Mouse (Mus musculus) midbrain, embryonic 14.5 days (tissue): ENCODE data around the gene Itga3. TPM values are rescaled to one million over a fixed set of nuclear protein-coding genes. Genes with fewer than 3 reads are reported as not detected.

Experiments used
- ATAC-seq: fragments of 200-750 bp; cut with Nextera tagmentation; 2 replicates; pipeline ENCODE4 v1.8.0; 2017; ENCODE audit warnings: moderate number of reproducible peaks, moderate library complexity; ENCODE audit not compliant: low FRiP score, low TSS enrichment
- DNase-seq: peaks from one replicate; pipeline ENCODE4 v3.0.0-alpha.2; 2015
- H3K27ac ChIP-seq: fragments of 300-500 bp; sonication (generic); replicated peaks from 2 replicates; pipeline ENCODE4 v1.5.1; 2014; ENCODE audit warnings: mild to moderate bottlenecking, low read depth, low read length, moderate library complexity
- H3K27me3 ChIP-seq: fragments of 300-500 bp; sonication (generic); 2 replicates; pipeline ENCODE4 v1.6.1; 2014; ENCODE audit warnings: low read length, control low read depth, mixed read lengths; ENCODE audit not compliant: control insufficient read depth, insufficient read depth
- H3K36me3 ChIP-seq: fragments of 300-500 bp; sonication (generic); 2 replicates; pipeline ENCODE4 v1.6.1; 2014; ENCODE audit warnings: low read length, control low read depth; ENCODE audit not compliant: control insufficient read depth, insufficient read depth
- H3K4me1 ChIP-seq: fragments of 300-500 bp; sonication (generic); 2 replicates; pipeline ENCODE4 v1.6.1; 2014; ENCODE audit warnings: mild to moderate bottlenecking, antibody characterized with exemption, low read length, control low read depth; ENCODE audit not compliant: control insufficient read depth, insufficient read depth
- H3K4me2 ChIP-seq: fragments of 300-500 bp; sonication (generic); 2 replicates; pipeline ENCODE4 v1.6.1; 2014; ENCODE audit warnings: mild to moderate bottlenecking, low read length, moderate library complexity
- H3K4me3 ChIP-seq: fragments of 300-500 bp; sonication (generic); replicated peaks from 2 replicates; pipeline ENCODE4 v1.5.1; 2014; ENCODE audit warnings: low read depth, low read length
- H3K9ac ChIP-seq: fragments of 300-500 bp; sonication (generic); replicated peaks from 2 replicates; pipeline ENCODE4 v1.6.1; 2014; ENCODE audit warnings: mild to moderate bottlenecking, low read length, moderate library complexity
- H3K9me3 ChIP-seq: fragments of 300-500 bp; sonication (generic); 2 replicates; pipeline ENCODE4 v1.6.1; 2016; ENCODE audit warnings: low read length, control low read depth, mixed read lengths; ENCODE audit not compliant: control insufficient read depth
- whole genome bisulfite sequencing: fragments of 180-500 bp; shearing (Covaris S2); extraction: QIAGEN DNeasy Blood & Tissue Kit; methylation state at CpG from one replicate; pipeline ENCODE4 v1.1.7; 2014; 5-methylcytosine and 5-hydroxymethylcytosine counted together
- polyA plus RNA-seq: library from polyadenylated mRNA; unstranded; fragments of >200 nt; fragmentation: Nextera tagmentation; extraction: Ambion mirVana; gene quantifications from 2 replicates; pipeline ENCODE4 v1.2.1, GENCODE M21; 2014

Itga3 gene
- polyA plus RNA-seq, 1 experiment from 2014 or later, result 11.7 TPM

DNA sequence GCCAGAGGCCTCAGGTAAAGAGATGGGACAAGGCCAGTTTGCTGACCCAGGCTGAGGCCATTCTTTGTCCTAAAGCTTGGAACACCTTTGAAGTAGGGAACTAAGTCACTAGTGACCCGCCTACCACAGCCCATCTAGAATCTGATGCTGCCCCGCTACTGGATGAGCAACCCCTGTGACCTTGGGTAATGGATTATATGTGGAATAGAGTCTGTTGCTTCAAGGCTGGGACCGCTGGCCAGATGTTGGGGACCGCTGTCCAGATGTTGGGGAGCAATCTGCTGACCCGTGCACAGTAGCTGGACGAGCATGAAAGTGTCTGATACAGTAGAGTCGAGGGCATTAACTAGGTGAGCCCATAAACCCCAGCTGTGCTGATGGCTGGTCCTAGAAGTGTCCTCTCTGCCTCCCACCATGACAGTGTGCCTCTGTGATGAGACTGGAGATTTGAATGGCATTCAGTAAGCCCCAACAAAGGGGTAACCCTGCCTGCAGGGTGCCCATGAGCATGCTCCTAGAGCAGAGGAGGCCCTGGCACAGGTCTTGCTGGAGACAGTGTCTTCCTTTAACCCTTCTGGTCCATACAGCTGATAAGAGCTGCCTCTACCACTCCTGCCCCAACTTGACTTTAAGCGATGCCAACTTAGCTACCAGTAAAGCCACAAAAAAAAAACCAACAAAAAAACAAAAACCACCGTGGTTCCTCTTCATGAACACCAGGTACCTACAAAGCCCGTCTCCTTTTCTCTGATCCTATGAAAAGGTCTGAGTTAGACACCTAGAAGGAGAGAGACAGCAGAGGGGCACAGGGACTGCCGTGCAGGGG is 81.4 kb downstream of the Itga3 start:
- Histone ChIP-seq H3K27me3 (no peaks in the 10 kb centered on the region), H3K4me1 (peaks cover 38% of the 10 kb centered on the region), H3K4me2 (peak overlapping the region; percentile 97), H3K27ac (no peak overlapping the region), H3K4me3 (peak overlapping the region; percentile 94), H3K9me3 (no peaks in the 10 kb centered on the region), H3K9ac (peak overlapping the region; percentile 39; the same call in 1 of the 2 replicates), H3K36me3 (peaks cover 40% of the 10 kb centered on the region)
- ATAC-seq, result no peak
- 90% methylated on average over 11 of the region's 11 CpGs for WGBS
- no peak for DNase-seq

Other genes with a start within 250 kb of the Itga3 start
- 0.98 and 64.7 TPM in 2 replicates for gene Col1a1, start 140.6 kb downstream of the Itga3 start, polyA plus RNA-seq
- not detected in 2 replicates for gene Hils1, start 109.2 kb downstream of the Itga3 start, polyA plus RNA-seq
- gene Sgca, start 100.5 kb downstream of the Itga3 start, polyA plus RNA-seq, result not detected in 2 replicates
- gene Ppp1r9b, start 85.8 kb downstream of the Itga3 start, polyA plus RNA-seq, result 27.1 and 27.6 TPM in 2 replicates
- gene Samd14, start 66.9 kb downstream of the Itga3 start, polyA plus RNA-seq, result 135 and 152 TPM in 2 replicates
- 21.5 and 22.7 TPM in 2 replicates for gene Pdk2, start 35.4 kb downstream of the Itga3 start, polyA plus RNA-seq
- gene Dlx3, start 43.3 kb upstream of the Itga3 start, polyA plus RNA-seq, result 0.13 and 0.38 TPM in 2 replicates
- gene Dlx4, start 69.5 kb upstream of the Itga3 start, polyA plus RNA-seq, result 0.12 TPM in 1 of 2 replicates, not detected in the other
- not detected in 2 replicates for gene Tac4, start 184.7 kb upstream of the Itga3 start, polyA plus RNA-seq
- 56.6 and 65.2 TPM in 2 replicates for gene Kat7, start 233.4 kb upstream of the Itga3 start, polyA plus RNA-seq